Mouse (Mus musculus): Measurements from ENCODE around the gene Ttc13. TPM values are rescaled to one million over a fixed set of nuclear protein-coding genes. Genes with fewer than 3 reads are reported as not detected.

The Ttc13 gene
- polyA plus RNA-seq, 1 experiment = 5.4 TPM

DNA sequence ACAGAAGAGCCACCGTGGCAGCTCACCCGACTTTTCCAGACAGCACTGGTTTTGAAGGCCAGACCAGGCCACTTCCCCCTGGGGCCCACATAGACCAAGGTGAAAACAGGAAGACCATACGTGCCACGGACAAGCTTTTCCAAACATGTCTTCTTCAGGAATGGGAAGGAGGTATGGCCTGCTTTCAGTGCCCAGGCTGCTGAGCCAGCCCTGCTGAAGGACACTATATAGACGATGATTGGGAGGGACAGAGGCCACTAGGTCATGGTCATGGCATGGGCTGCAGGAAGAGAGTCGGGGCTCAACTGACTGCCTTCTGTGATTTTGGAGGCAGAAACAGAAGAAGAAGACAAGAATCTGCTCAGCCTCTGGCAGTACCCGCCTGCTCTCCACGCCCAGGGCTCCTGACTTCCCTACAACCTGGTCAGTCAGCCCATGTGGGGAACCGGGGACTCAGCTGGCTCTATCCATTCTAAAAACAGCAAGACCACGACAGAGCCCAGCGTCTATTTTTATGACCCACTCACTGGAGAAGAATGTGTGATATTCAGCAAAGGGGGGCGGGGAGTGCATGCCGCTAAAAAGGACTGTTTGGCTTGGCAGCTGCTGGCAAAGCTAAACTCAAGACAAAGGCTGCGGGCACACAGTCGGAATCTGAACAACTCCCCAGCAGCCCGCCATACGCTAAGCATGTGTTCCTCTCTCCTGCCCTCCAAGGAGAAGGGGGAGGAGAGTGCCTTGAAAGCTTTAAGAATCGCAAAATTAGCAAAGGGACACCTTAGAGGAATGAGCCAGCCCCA, 78.0 kb downstream of the Ttc13 start:
- peaks cover 23% of the 10 kb centered on the region for H3K4me1 ChIP-seq
- no peak for TF ChIP-seq FLI1 (IDR thresholded peaks at IDR 0.05; ENCODE audit: low read length)
- TF ChIP-seq GATA1 (IDR thresholded peaks at IDR 0.05; ENCODE audit: borderline replicate concordance, low read length) = no peak
- H3K4me3 ChIP-seq (replicated peaks) = no peak overlapping the region
- peaks cover 41% of the 10 kb centered on the region for H3K36me3 ChIP-seq (replicated peaks; ENCODE audit: low read length)
- peaks cover 12% of the 10 kb centered on the region for H3K9me3 ChIP-seq
- peaks cover 3% of the 10 kb centered on the region for H3K27me3 ChIP-seq (replicated peaks)

DNA sequence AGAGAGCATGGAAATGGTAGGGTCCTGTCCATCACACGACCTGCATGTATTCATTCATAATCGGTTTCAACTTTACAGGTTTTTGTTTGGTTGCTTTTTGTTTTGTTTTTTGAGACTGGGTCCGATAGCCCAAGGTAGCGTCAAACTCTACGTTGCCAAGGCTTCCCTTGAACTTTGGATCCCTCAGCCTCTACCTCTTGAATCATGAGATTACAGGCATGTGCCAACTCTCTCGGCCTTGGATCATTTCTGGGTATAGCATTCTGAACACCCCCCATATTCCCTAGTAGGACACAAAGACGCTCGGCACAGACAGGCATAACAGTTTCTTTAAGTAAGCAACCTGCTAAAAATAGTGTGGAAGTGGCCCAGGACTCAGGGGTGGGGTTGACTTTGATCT, 80.2 kb downstream of the Ttc13 start:
- Histone ChIP-seq H3K4me3 (replicated peaks) (no peak overlapping the region), H3K4me1 (peaks cover 18% of the 10 kb centered on the region), H3K27me3 (replicated peaks) (peaks cover 3% of the 10 kb centered on the region), H3K9me3 (peaks cover 12% of the 10 kb centered on the region), H3K36me3 (replicated peaks; ENCODE audit: low read length) (peaks cover 57% of the 10 kb centered on the region)
- TF ChIP-seq GATA1 (IDR thresholded peaks at IDR 0.05; ENCODE audit: borderline replicate concordance, low read length) (no peak), FLI1 (IDR thresholded peaks at IDR 0.05; ENCODE audit: low read length) (no peak)

DNA sequence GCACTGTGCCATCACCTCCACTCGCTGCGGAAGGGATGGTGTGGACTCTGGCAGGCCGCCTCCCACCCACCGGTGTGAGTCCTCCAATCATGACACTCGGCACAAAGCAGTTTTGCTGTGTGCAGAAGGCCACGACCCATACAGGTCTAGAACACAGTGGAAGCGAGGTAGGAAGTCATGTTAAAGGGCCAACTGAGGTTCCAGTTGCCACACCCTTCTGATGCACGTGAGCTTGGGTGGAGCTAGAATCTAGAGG, 86.6 kb downstream of the Ttc13 start:
- Histone ChIP-seq H3K36me3 (replicated peaks; ENCODE audit: low read length) (peaks cover 41% of the 10 kb centered on the region), H3K27me3 (replicated peaks) (peaks cover 26% of the 10 kb centered on the region), H3K4me1 (no peaks in the 10 kb centered on the region), H3K4me3 (replicated peaks) (no peak overlapping the region), H3K9me3 (no peaks in the 10 kb centered on the region)
- TF ChIP-seq FLI1 (IDR thresholded peaks at IDR 0.05; ENCODE audit: low read length) = no peak
- TF ChIP-seq GATA1 (IDR thresholded peaks at IDR 0.05; ENCODE audit: borderline replicate concordance, low read length) = no peak

DNA sequence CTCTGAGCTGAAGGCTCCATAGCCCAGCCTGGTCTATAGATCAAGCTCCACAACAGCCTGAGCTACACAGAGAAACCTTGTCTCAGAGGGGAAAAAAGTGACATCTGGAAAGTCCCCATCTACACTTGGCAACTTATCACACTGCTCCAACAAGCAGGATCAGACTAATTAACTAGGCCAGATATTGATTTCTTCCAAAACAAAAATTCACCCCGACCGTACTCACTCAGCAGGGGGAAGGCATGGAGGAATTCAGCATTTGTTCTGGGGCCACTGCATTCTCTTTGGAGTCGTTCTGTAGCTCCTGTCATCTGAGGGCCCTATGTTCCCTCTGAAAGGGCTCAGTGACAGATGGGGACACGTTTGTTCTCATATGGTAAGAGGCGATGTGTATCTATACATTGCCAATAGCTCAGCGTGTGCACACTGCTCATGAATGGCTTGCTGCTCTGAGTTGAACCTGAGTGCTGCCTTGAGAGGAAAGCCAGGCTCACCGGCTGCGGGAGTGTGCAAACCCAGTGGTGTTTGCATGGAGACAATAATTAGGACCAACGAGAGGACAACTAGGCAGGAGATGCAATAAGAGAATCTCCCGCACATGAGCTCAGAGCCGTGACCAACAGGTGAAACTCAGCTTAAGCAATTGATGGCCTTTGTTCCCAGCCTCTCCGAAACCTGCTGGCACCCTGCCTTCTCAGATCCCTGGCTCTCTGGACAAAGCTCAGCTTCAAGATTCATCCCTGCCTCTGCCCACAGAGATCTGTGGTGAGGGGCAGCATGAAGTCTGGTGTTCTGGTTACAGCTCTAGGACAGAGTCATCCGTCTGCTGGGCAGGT, 87.2 kb downstream of the Ttc13 start:
- Histone ChIP-seq H3K4me3 (replicated peaks) (no peak overlapping the region), H3K36me3 (replicated peaks; ENCODE audit: low read length) (peaks cover 36% of the 10 kb centered on the region), H3K27me3 (replicated peaks) (peaks cover 29% of the 10 kb centered on the region), H3K4me1 (no peaks in the 10 kb centered on the region), H3K9me3 (no peaks in the 10 kb centered on the region)
- TF ChIP-seq GATA1 (IDR thresholded peaks at IDR 0.05; ENCODE audit: borderline replicate concordance, low read length) (no peak), FLI1 (IDR thresholded peaks at IDR 0.05; ENCODE audit: low read length) (no peak)

DNA sequence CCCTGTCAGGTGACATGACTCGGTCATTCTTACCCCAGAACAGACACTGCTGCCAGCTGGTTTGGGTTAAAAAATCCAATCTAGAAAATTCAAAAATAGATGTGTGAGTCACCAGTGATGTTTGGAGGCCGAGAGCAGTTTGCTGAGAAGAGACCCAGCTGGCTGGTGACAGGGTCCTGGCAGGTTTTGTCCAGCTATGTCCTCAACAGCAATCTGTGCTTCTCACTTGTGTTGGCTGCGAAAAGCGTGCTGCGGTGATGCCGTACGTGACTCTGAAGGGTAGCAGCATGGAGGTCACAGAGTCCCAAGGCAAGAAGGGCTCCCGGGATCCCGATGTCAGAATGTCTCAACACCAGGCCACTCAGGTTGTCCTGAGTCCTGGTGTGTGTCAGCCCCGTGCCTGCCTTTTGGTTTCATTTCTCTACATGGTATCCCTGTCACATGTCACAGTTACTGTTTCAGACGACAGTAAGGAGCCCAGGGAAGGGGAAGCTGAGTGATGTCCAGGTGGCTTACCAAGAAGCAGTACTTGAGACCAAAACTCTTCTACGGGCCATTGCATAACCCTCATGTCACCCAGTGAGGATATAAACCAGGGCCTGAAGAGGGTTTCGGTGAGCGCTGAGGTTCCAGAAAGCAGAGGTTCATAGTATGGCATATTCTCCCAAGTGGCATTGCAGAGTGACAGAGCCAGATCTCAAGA, 88.6 kb downstream of the Ttc13 start:
- TF ChIP-seq FLI1 (IDR thresholded peaks at IDR 0.05; ENCODE audit: low read length) (no peak), GATA1 (IDR thresholded peaks at IDR 0.05; ENCODE audit: borderline replicate concordance, low read length) (no peak)
- Histone ChIP-seq H3K36me3 (replicated peaks; ENCODE audit: low read length) (peaks cover 24% of the 10 kb centered on the region), H3K4me1 (no peaks in the 10 kb centered on the region), H3K4me3 (replicated peaks) (no peak overlapping the region), H3K9me3 (no peaks in the 10 kb centered on the region), H3K27me3 (replicated peaks) (peaks cover 37% of the 10 kb centered on the region)

DNA sequence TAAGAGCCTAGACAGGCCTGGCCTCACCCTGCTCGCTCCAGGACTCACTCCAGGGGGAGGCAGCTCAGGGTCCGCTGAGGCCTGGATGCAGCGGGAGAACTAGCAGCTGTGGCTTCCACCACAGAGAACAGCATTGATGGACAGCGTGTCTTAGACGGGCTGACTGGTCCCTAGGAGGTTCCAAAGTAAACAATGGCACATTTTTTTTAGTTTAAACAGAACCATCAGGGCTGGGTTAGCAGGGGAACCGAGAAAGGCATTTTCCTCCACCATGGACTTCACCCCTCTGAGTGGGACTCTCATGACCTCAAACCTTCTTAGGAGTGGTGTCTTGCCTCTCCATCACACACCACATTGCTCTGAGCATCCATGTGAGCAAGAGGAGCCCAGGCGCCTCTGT, 89.8 kb downstream of the Ttc13 start:
- Histone ChIP-seq H3K27me3 (replicated peaks) (peaks cover 41% of the 10 kb centered on the region), H3K36me3 (replicated peaks; ENCODE audit: low read length) (peaks cover 12% of the 10 kb centered on the region), H3K4me3 (replicated peaks) (no peak overlapping the region), H3K4me1 (no peaks in the 10 kb centered on the region), H3K9me3 (peaks cover 2% of the 10 kb centered on the region; the same call in 1 of the 2 replicates)
- no peak for TF ChIP-seq GATA1 (IDR thresholded peaks at IDR 0.05; ENCODE audit: borderline replicate concordance, low read length)
- TF ChIP-seq FLI1 (IDR thresholded peaks at IDR 0.05; ENCODE audit: low read length) = no peak

DNA sequence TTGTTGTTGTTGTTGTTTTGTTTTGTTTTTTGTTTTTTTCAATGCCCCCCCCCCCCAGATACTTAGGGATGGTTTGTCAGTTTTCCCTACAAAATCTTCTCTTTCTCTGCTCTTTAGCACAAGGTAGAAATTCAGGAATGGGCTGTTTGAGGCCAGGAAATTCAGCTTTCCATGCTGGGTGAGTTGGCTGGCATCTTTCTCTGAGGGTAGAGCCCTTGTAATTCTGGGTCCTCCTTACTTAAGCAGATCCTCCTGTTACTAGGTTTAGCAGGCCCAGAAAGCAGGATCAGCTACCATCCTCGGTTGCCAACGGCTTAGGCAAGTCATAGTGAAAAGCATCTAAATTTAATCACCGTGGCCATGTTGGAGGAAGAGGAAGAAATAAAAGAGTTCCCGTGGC, 90.9 kb downstream of the Ttc13 start:
- Histone ChIP-seq H3K27me3 (replicated peaks) (peaks cover 45% of the 10 kb centered on the region), H3K9me3 (peaks cover 10% of the 10 kb centered on the region), H3K36me3 (replicated peaks; ENCODE audit: low read length) (peaks cover 2% of the 10 kb centered on the region), H3K4me1 (no peaks in the 10 kb centered on the region), H3K4me3 (replicated peaks) (no peak overlapping the region)
- TF ChIP-seq GATA1 (IDR thresholded peaks at IDR 0.05; ENCODE audit: borderline replicate concordance, low read length) (no peak), FLI1 (IDR thresholded peaks at IDR 0.05; ENCODE audit: low read length) (no peak)

DNA sequence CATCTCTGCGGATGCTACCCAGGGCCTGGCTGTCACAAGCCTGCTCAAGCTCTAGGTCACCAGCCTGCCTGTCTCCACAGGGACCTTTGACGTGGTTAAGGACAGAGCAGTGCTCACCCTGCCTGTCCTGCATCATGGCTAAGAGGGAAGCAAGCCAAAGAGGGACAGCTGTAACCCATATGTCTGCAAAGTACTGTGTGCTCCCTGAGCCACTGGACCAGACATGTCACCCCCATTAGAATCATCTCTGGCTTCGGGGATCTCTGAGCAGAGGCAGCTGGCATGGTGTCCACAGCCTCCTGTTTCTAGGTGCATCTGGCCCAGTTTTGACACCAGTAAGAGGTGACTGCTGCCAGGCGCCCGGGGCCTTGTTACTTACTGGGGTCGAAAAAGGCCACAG, 91.3 kb downstream of the Ttc13 start:
- TF ChIP-seq GATA1 (IDR thresholded peaks at IDR 0.05; ENCODE audit: borderline replicate concordance, low read length) (no peak), FLI1 (IDR thresholded peaks at IDR 0.05; ENCODE audit: low read length) (no peak)
- Histone ChIP-seq H3K9me3 (peaks cover 13% of the 10 kb centered on the region), H3K4me1 (no peaks in the 10 kb centered on the region), H3K36me3 (replicated peaks; ENCODE audit: low read length) (no peaks in the 10 kb centered on the region), H3K4me3 (replicated peaks) (no peak overlapping the region), H3K27me3 (replicated peaks) (peaks cover 45% of the 10 kb centered on the region)

DNA sequence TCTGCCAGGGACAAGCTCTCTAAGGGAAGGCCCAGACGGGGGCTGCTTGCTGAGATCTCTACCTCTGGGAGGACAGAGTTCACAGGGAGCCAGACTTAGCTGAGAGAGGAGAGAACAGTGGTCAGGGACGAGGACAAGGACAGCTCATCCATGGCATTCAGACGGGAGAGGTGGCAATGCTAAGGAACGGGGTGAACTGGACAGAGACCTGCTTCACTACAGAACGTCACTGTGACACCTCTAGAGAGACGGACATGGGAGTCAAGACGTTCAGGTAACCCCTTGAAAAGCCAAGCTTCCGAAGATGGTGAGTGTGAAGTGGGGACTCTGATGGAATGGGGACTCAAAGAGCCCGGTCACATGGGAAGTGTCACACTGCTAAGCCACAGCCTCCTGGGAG, 95.5 kb downstream of the Ttc13 start:
- Histone ChIP-seq H3K4me1 (no peaks in the 10 kb centered on the region), H3K9me3 (peaks cover 19% of the 10 kb centered on the region), H3K4me3 (replicated peaks) (no peak overlapping the region), H3K36me3 (replicated peaks; ENCODE audit: low read length) (no peaks in the 10 kb centered on the region), H3K27me3 (replicated peaks) (peaks cover 48% of the 10 kb centered on the region)
- TF ChIP-seq FLI1 (IDR thresholded peaks at IDR 0.05; ENCODE audit: low read length) (no peak), GATA1 (IDR thresholded peaks at IDR 0.05; ENCODE audit: borderline replicate concordance, low read length) (no peak)

Other genes with a start within 250 kb of the Ttc13 start
- 10.4 and 14.3 TPM in 2 replicates for gene Cog2, start 201.2 kb downstream of the Ttc13 start, polyA plus RNA-seq (2012; ENCODE audit: insufficient read depth, low replicate concordance)
- 0.27 TPM in 1 of 2 replicates, not detected in the other for gene Agt, start 152.3 kb downstream of the Ttc13 start, polyA plus RNA-seq (2012; ENCODE audit: insufficient read depth, low replicate concordance)
- not detected in 2 replicates for gene Capn9, start 145.9 kb downstream of the Ttc13 start, polyA plus RNA-seq (2012; ENCODE audit: insufficient read depth, low replicate concordance)
- gene 2310022B05Rik, start 58.6 kb downstream of the Ttc13 start, polyA plus RNA-seq (2012; ENCODE audit: insufficient read depth, low replicate concordance) = 6.3 and 7.6 TPM in 2 replicates
- gene Arv1, start 156 bp upstream of the Ttc13 start, polyA plus RNA-seq (2012; ENCODE audit: insufficient read depth, low replicate concordance) = 3.8 TPM in 1 of 2 replicates, not detected in the other
- gene Fam89a, start 29.8 kb upstream of the Ttc13 start, polyA plus RNA-seq (2012; ENCODE audit: insufficient read depth, low replicate concordance) = not detected in 2 replicates
- 0.09 TPM in 1 of 2 replicates, not detected in the other for gene Trim67, start 71.1 kb upstream of the Ttc13 start, polyA plus RNA-seq (2012; ENCODE audit: insufficient read depth, low replicate concordance)
- gene Gnpat, start 141.1 kb upstream of the Ttc13 start, polyA plus RNA-seq (2012; ENCODE audit: insufficient read depth, low replicate concordance) = 41.4 and 55.3 TPM in 2 replicates
- gene 2810004N23Rik, start 141.1 kb upstream of the Ttc13 start, polyA plus RNA-seq (2012; ENCODE audit: insufficient read depth, low replicate concordance) = 8.3 and 25.4 TPM in 2 replicates
- gene Exoc8, start 175.7 kb upstream of the Ttc13 start, polyA plus RNA-seq (2012; ENCODE audit: insufficient read depth, low replicate concordance) = 2.1 and 3.3 TPM in 2 replicates
- 1.7 and 2.5 TPM in 2 replicates for gene Sprtn, start 175.9 kb upstream of the Ttc13 start, polyA plus RNA-seq (2012; ENCODE audit: insufficient read depth, low replicate concordance)
- 6.7 and 14.0 TPM in 2 replicates for gene Egln1, start 227.3 kb upstream of the Ttc13 start, polyA plus RNA-seq (2012; ENCODE audit: insufficient read depth, low replicate concordance)

All from megakaryocyte, embryonic 14.5 days (primary cell).